Mouse (Mus musculus) hindbrain, embryonic 10.5 days (tissue): ENCODE results near the gene Mapk11. TPM values are rescaled to one million over a fixed set of nuclear protein-coding genes. Genes with fewer than 3 reads are reported as not detected.

ENCODE experiments used
- DNase-seq: peaks from one replicate; pipeline ENCODE4 v3.0.0-alpha.2; 2017; ENCODE audit warnings: low spot score
- H3K27ac ChIP-seq: fragments of 300-500 bp; sonication (generic); 2 replicates; pipeline ENCODE4 v1.5.1; 2016; ENCODE audit warnings: mild to moderate bottlenecking, moderate library complexity
- H3K27me3 ChIP-seq: fragments of 300-500 bp; sonication (generic); 2 replicates; pipeline ENCODE4 v1.6.1; 2016; ENCODE audit warnings: mild to moderate bottlenecking; ENCODE audit not compliant: poor library complexity, insufficient read depth, severe bottlenecking
- H3K36me3 ChIP-seq: fragments of 300-500 bp; sonication (generic); 2 replicates; pipeline ENCODE4 v1.6.1; 2016; ENCODE audit warnings: mild to moderate bottlenecking, moderate library complexity
- H3K4me1 ChIP-seq: fragments of 300-500 bp; sonication (generic); replicated peaks from 2 replicates; pipeline ENCODE4 v1.6.1; 2016; ENCODE audit warnings: mild to moderate bottlenecking
- H3K4me3 ChIP-seq: fragments of 300-500 bp; sonication (generic); 2 replicates; pipeline ENCODE4 v1.5.1; 2016; ENCODE audit warnings: mild to moderate bottlenecking, moderate library complexity
- H3K9me3 ChIP-seq: fragments of 300-500 bp; sonication (generic); 2 replicates; pipeline ENCODE4 v1.6.1; 2016; ENCODE audit warnings: mild to moderate bottlenecking, moderate library complexity
- WGBS: fragments of 180-500 bp; shearing (Covaris S2); methylation state at CpG from one replicate; pipeline ENCODE4 v1.1.7; 2016; 5-methylcytosine and 5-hydroxymethylcytosine counted together
- polyA plus RNA-seq: library from polyadenylated mRNA; unstranded; fragments of >200 nt; fragmentation: Nextera tagmentation; extraction: Ambion mirVana; gene quantifications from 2 replicates; pipeline ENCODE4 v1.2.1, GENCODE M21; 2016

Gene Mapk11
- polyA plus RNA-seq, 1 experiment from 2014 or later = 46.6 TPM

- WGBS = 92% methylated on average over 5 of the region's 5 CpGs
- Histone ChIP-seq H3K4me1 (peaks cover 44% of the 10 kb centered on the region), H3K27me3 (peaks cover 16% of the 10 kb centered on the region), H3K4me3 (no peak overlapping the region), H3K36me3 (peaks cover 25% of the 10 kb centered on the region), H3K27ac (no peak overlapping the region), H3K9me3 (no peaks in the 10 kb centered on the region)
- no peak for DNase-seq
These were observed 12.8 kb downstream of the Mapk11 start for GRCm38 (mm10) chr15:89136461-89137155.

GRCm38 (mm10) chr15:89131316-89131715 lies 18.1 kb downstream of the Mapk11 start:
- Histone ChIP-seq H3K4me1 (peaks cover 20% of the 10 kb centered on the region), H3K36me3 (peaks cover 46% of the 10 kb centered on the region), H3K27me3 (no peaks in the 10 kb centered on the region), H3K4me3 (no peak overlapping the region), H3K27ac (no peak overlapping the region), H3K9me3 (no peaks in the 10 kb centered on the region)
- 93% methylated on average over 3 of the region's 3 CpGs for whole genome bisulfite sequencing
- no peak for DNase-seq

- Histone ChIP-seq H3K27me3 (no peaks in the 10 kb centered on the region), H3K9me3 (no peaks in the 10 kb centered on the region), H3K4me3 (no peak overlapping the region), H3K4me1 (peaks cover 20% of the 10 kb centered on the region), H3K36me3 (peaks cover 48% of the 10 kb centered on the region), H3K27ac (no peak overlapping the region)
- no peak for DNase-seq
These were observed 19.2 kb downstream of the Mapk11 start for GRCm38 (mm10) chr15:89130245-89130644.

- DNase-seq = peak; percentile 86
- Histone ChIP-seq H3K4me1 (peaks cover 26% of the 10 kb centered on the region), H3K27ac (peak within 1 kb of the TSS; percentile 92), H3K27me3 (no peaks in the 10 kb centered on the region), H3K36me3 (peaks cover 47% of the 10 kb centered on the region), H3K4me3 (peak within 1 kb of the TSS; percentile 69), H3K9me3 (no peaks in the 10 kb centered on the region)
- 3% methylated on average over 36 of the region's 36 CpGs for WGBS
These were observed 20.8 kb downstream of the Mapk11 start, which contains the start of gene Hdac10 for GRCm38 (mm10) chr15:89128382-89129350. Gene Hdac10, minus strand, starts transcription at chr15:89128700.

- Histone ChIP-seq H3K9me3 (no peaks in the 10 kb centered on the region), H3K36me3 (peaks cover 37% of the 10 kb centered on the region), H3K4me3 (peak overlapping the region; percentile 69), H3K27ac (peak overlapping the region; percentile 92), H3K27me3 (no peaks in the 10 kb centered on the region), H3K4me1 (peaks cover 37% of the 10 kb centered on the region)
- DNase-seq = no peak
- 93% methylated on average over 8 of the region's 8 CpGs for WGBS
These were observed 22.0 kb downstream of the Mapk11 start for GRCm38 (mm10) chr15:89127364-89127940.

- Histone ChIP-seq H3K36me3 (peaks cover 29% of the 10 kb centered on the region), H3K4me1 (peaks cover 45% of the 10 kb centered on the region), H3K4me3 (no peak overlapping the region), H3K27me3 (no peaks in the 10 kb centered on the region), H3K9me3 (no peaks in the 10 kb centered on the region), H3K27ac (no peak overlapping the region)
- WGBS = 91% methylated on average over 8 of the region's 8 CpGs
- no peak for DNase-seq
These were observed 22.8 kb downstream of the Mapk11 start for GRCm38 (mm10) chr15:89126622-89127021.

GRCm38 (mm10) chr15:89125351-89125750 lies 24.1 kb downstream of the Mapk11 start:
- Histone ChIP-seq H3K27ac (no peak overlapping the region), H3K9me3 (no peaks in the 10 kb centered on the region), H3K27me3 (no peaks in the 10 kb centered on the region), H3K4me3 (no peak overlapping the region), H3K36me3 (peaks cover 22% of the 10 kb centered on the region), H3K4me1 (peaks cover 58% of the 10 kb centered on the region)
- 90% methylated on average over 9 of the region's 9 CpGs for WGBS
- DNase-seq = no peak

GRCm38 (mm10) chr15:89124312-89124711 lies 25.1 kb downstream of the Mapk11 start:
- peaks cover 24% of the 10 kb centered on the region for H3K36me3 ChIP-seq
- 91% methylated on average over 3 of the region's 3 CpGs for WGBS
- H3K27ac ChIP-seq = no peak overlapping the region
- no peaks in the 10 kb centered on the region for H3K27me3 ChIP-seq
- no peaks in the 10 kb centered on the region for H3K9me3 ChIP-seq
- H3K4me3 ChIP-seq = peak overlapping the region; percentile 93; the same call in 1 of the 2 replicates
- H3K4me1 ChIP-seq = peaks cover 67% of the 10 kb centered on the region
- DNase-seq = no peak

- peak overlapping the region; percentile 89 for H3K27ac ChIP-seq
- H3K4me1 ChIP-seq = peaks cover 62% of the 10 kb centered on the region
- H3K27me3 ChIP-seq = no peaks in the 10 kb centered on the region
- H3K36me3 ChIP-seq = peaks cover 31% of the 10 kb centered on the region
- DNase-seq = peak; percentile 52
- WGBS = 41% methylated on average over 11 of the region's 11 CpGs
- H3K9me3 ChIP-seq = no peaks in the 10 kb centered on the region
- H3K4me3 ChIP-seq = peak overlapping the region; percentile 93
These were observed 25.8 kb downstream of the Mapk11 start for GRCm38 (mm10) chr15:89123595-89123994.

- Histone ChIP-seq H3K36me3 (peaks cover 39% of the 10 kb centered on the region), H3K9me3 (no peaks in the 10 kb centered on the region), H3K4me3 (peak within 1 kb of the TSS; percentile 93), H3K27ac (peak within 1 kb of the TSS; percentile 89), H3K4me1 (peaks cover 55% of the 10 kb centered on the region), H3K27me3 (no peaks in the 10 kb centered on the region)
- DNase-seq = peak; percentile 94
- WGBS = under 1% methylated on average over 47 of the region's 47 CpGs
These were observed 26.6 kb downstream of the Mapk11 start, which contains the start of gene Tubgcp6 for GRCm38 (mm10) chr15:89122649-89123366. Gene Tubgcp6, minus strand, starts transcription at chr15:89123112.

- H3K9me3 ChIP-seq = no peaks in the 10 kb centered on the region
- no peak for DNase-seq
- peaks cover 76% of the 10 kb centered on the region for H3K36me3 ChIP-seq
- peaks cover 36% of the 10 kb centered on the region for H3K4me1 ChIP-seq
- no peaks in the 10 kb centered on the region for H3K27me3 ChIP-seq
- H3K4me3 ChIP-seq = no peak overlapping the region
- H3K27ac ChIP-seq = no peak overlapping the region
These were observed 31.4 kb downstream of the Mapk11 start for GRCm38 (mm10) chr15:89118007-89118406.

- DNase-seq = no peak
These were observed 39.3 kb downstream of the Mapk11 start for GRCm38 (mm10) chr15:89110147-89110546.

More at GRCm38 (mm10) chr15:89110147-89110546, 39.3 kb downstream of the Mapk11 start:
- H3K4me1 ChIP-seq = no peaks in the 10 kb centered on the region; the same call in 1 of the 2 replicates
- H3K27me3 ChIP-seq = no peaks in the 10 kb centered on the region
- H3K27ac ChIP-seq = no peak overlapping the region
- 83% methylated on average over 9 of the region's 9 CpGs for WGBS
- no peaks in the 10 kb centered on the region for H3K9me3 ChIP-seq
- no peak overlapping the region for H3K4me3 ChIP-seq
- peaks cover 96% of the 10 kb centered on the region for H3K36me3 ChIP-seq
